Mouse (Mus musculus) liver, postnatal 0 days (tissue): ENCODE results near the gene Entr1.

Experiments
- CTCF ChIP-seq: sonication (generic); IDR thresholded peaks from 2 replicates; pipeline ENCODE4 v1.5.1; 2016; ENCODE audit warnings: antibody characterized with exemption, low read depth
- EP300 ChIP-seq: IDR thresholded peaks from 2 replicates; pipeline ENCODE4 v1.6.1; 2016; ENCODE audit warnings: antibody characterized with exemption, low read depth, mild to moderate bottlenecking

DNA sequence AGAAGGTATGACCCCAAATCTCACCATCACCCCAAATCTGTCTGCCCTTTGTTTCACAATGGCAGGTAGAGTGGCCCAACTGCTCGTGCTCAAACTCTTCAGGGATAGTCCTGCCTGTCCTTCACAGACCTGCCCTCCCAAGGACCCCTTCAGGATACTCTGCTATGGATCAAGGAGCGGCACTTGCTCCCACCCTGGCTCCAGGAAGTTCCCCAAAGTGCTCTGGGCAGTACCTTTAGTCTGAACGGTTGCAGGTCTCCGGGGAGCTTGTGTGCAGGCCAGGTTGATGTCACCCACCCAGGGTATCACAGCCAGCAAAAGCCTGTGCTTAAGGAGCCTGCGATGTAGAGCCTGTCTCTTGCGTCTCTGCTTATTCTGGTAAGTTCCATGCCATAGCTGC lies 21.2 kb downstream of the Entr1 start:
- TF ChIP-seq CTCF (no peak), EP300 (no peak)
